Mouse (Mus musculus) lung, adult 2 months (tissue): ENCODE measurements around the gene Aplf. TPM values are rescaled to one million over a fixed set of nuclear protein-coding genes. Genes with fewer than 3 reads are reported as not detected.

ENCODE experiments used
- DNase-seq: peaks from one replicate; pipeline ENCODE4 v3.0.0; 2022
- H3K4me1 ChIP-seq: fragments of 200-500 bp; 2 replicates; pipeline ENCODE4 v1.6.1; 2011; ENCODE audit warnings: low read length; ENCODE audit not compliant: control insufficient read depth, insufficient read depth
- H3K4me3 ChIP-seq: fragments of 200-500 bp; replicated peaks from 2 replicates; pipeline ENCODE3; 2011; ENCODE audit warnings: low read depth, mild to moderate bottlenecking, control low read depth, low read length; ENCODE audit errors: extremely low read depth
- CTCF ChIP-seq: fragments of 200-500 bp; IDR thresholded peaks from 2 replicates; pipeline ENCODE4 v1.5.1; 2011; ENCODE audit warnings: mild to moderate bottlenecking, low read length, control low read depth; ENCODE audit not compliant: insufficient read depth
- POLR2A ChIP-seq: fragments of 200-500 bp; IDR thresholded peaks from 2 replicates; pipeline ENCODE4 v1.6.1; 2011; ENCODE audit warnings: low read depth, mild to moderate bottlenecking, control low read depth, low read length, borderline replicate concordance; ENCODE audit errors: extremely low read depth
- WGBS: fragments of 180-500 bp; shearing (Covaris S2); methylation state at CpG from one replicate; pipeline ENCODE4 v1.1.7; 2018; 5-methylcytosine and 5-hydroxymethylcytosine counted together
- polyA plus RNA-seq: library from polyadenylated mRNA; depleted of rRNA; stranded (reverse); fragments of >200 nt; gene quantifications from 2 replicates; pipeline ENCODE4 v1.2.3, GENCODE M21; 2012

The Aplf gene
- polyA plus RNA-seq, 1 experiment: 3.6 TPM

DNA sequence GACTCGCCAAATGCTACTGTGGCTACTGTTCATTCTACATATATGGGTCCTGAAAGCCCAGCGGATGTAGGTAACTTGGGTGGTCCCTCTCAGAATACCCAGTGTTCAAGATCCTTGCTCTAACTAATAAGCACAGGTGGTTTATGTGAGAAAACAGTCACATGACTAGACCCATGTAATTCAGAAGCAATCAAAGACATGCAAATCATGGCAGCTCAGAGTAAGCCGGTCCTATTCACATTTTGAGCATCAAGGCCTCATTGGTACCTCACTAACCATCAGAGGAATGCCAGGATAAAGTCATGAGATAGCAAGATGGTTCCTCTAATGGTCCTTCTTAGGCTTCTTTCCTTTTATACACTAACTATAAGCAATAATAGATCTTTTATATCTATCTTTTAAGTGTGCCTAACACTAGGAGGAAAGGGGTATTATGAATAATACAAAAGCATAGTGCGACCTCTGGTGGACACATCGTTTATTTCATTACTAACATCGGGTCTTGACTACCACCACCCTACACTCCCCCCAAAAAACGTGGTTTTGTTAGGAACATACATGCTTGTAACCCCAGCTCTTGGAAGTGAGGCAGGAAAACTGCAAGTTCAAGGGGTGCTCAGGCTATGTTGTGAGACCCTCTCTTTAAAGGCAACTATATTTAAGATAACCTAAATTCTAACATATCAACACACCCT, 2.0 kb downstream of the Aplf start:
- 0 out of 2 replicates have a peak, but pooled peaks cover 2% of the 10 kb centered on the region for H3K4me1 ChIP-seq
- TF ChIP-seq CTCF (peak; percentile 14), POLR2A (no peak)
- WGBS: 40% methylated on average over 7 of the region's 7 CpGs
- H3K4me3 ChIP-seq: no peak overlapping the region
- peak; percentile 17 for DNase-seq

DNA sequence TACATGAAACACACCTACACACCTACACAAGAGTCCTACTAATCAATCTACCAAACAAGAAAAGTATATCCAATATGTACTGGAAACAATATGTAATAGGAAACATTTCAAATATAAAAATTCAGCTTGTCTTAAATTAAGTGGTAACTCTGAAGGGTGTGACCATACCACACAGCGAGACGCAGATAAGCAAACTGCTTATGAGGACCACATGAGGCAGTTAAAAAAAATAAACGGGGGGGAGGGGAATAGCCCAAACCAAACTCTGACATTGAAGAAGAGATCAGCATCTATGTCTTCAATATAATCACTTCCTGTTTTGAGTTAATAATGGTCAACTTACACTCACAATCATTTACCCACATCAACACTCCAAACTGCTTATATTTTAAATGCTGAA, 3.3 kb downstream of the Aplf start:
- no peak for DNase-seq
- 80% methylated on average over 3 of the region's 3 CpGs for WGBS
- H3K4me1 ChIP-seq: 0 out of 2 replicates have a peak, but pooled peaks cover 2% of the 10 kb centered on the region
- no peak overlapping the region for H3K4me3 ChIP-seq
- TF ChIP-seq POLR2A (no peak), CTCF (no peak)

DNA sequence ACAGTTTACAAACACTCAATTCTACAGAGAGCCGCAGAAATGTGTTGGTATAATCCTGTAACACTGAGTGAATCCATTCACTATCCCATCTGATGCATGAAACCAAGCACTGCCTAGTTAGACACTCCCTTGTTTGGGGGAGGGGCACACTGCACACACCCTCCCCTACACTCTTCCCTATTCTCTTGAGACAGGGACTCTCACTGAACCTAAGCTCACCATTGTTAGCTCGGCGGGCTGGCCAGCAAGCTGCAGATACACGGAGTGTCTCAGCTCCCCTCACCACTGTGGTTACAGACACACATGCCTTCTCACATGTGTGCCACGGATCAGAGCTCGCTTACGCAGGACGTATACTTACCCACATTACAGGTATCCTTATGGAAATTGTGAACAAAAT, 4.2 kb downstream of the Aplf start:
- Histone ChIP-seq H3K4me3 (no peak overlapping the region), H3K4me1 (0 out of 2 replicates have a peak, but pooled peaks cover 2% of the 10 kb centered on the region)
- no peak for DNase-seq
- no peak for TF ChIP-seq POLR2A
- TF ChIP-seq CTCF: no peak
- WGBS: 81% methylated on average over 8 of the region's 8 CpGs

DNA sequence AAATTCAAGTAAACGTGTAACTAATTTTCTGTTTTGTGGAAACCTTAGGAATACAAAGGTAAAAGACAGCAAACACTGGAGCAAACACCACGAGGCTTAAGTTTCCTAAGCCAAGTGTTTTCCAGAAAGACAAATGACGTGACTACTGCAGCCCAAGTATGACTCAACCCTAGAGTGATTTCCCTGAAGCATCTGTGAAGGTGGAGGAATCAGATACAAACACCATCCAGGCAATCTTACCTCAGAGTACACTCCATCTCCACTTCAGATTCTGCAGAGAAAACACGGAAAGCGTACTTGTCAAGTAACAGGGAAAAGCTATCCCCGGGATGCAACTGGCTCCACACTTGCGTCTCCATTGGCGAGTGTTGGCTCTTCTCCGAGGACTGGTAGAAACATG, 8.5 kb downstream of the Aplf start:
- TF ChIP-seq POLR2A (no peak), CTCF (no peak)
- no peak for DNase-seq
- H3K4me1 ChIP-seq: no peaks in the 10 kb centered on the region
- no peak overlapping the region for H3K4me3 ChIP-seq
- WGBS: 77% methylated on average over 9 of the region's 9 CpGs

DNA sequence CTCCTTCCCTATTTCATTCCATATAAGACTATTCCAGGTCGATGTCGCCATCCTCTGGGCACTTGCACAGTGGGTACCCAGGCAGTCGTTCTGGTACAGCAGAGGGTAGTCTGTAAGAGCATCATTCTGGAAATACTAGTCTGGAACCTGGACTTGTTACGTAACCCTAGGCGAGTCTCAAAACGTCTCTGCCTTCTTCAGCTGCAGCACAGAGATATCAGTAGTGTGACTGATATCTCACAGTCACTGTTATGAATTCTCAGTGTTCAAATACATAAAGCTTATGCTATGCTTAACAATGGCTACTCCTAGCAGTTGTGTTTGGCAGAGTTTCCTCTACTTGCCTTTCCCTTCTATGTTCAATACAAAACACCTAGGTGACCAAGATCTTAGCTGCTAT, 9.8 kb downstream of the Aplf start:
- 63% methylated on average over 6 of the region's 6 CpGs for WGBS
- H3K4me3 ChIP-seq: no peak overlapping the region
- no peak for TF ChIP-seq POLR2A
- TF ChIP-seq CTCF: no peak

DNA sequence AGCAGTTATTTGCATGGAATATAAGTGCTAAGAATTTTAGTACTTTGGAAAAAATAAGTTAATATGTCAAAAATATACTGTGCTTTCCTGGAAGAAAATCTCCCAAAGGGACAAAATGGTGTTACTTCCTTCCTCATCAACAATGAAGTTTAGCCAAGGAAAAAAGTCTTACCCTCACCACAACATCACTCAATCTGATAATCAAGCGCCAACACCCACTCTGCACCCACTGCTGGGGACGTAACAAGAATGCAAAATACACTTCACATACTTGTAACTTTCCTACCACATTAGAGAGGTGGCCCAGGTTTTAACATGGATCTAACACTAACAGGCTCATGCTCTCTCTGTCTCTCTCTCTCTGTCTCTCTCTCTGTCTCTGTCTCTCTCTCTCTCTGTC, 10.3 kb downstream of the Aplf start:
- no peak for DNase-seq
- no peak overlapping the region for H3K4me3 ChIP-seq
- no peak for TF ChIP-seq CTCF
- no peak for TF ChIP-seq POLR2A
- 59% methylated on average over 2 of the region's 2 CpGs for WGBS
- H3K4me1 ChIP-seq: no peaks in the 10 kb centered on the region

More for the DNA sequence above, 9.8 kb downstream of the Aplf start:
- H3K4me1 ChIP-seq: no peaks in the 10 kb centered on the region
- no peak for DNase-seq

DNA sequence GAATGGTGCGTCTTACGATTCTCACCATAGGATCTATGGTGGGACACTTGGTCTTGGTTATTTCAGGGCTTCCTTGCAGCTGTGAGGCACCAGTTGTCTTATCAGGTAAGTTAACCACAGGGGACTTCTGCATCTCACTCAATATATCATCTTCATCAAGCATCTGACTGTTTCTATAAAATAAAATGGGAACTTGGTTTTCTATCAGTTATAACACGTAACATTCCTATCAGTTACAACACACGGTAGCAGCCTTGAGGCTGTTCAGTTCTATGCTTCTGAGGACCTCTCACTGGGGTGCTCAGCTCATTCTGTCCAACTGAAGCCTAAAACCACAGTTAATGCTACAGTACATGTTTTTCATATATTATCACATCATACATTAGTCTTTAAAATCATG, 13.2 kb downstream of the Aplf start:
- no peak for DNase-seq
- WGBS: 90% methylated on average over 4 of the region's 4 CpGs
- TF ChIP-seq CTCF: no peak
- no peak for TF ChIP-seq POLR2A
- Histone ChIP-seq H3K4me3 (no peak overlapping the region), H3K4me1 (no peaks in the 10 kb centered on the region)

DNA sequence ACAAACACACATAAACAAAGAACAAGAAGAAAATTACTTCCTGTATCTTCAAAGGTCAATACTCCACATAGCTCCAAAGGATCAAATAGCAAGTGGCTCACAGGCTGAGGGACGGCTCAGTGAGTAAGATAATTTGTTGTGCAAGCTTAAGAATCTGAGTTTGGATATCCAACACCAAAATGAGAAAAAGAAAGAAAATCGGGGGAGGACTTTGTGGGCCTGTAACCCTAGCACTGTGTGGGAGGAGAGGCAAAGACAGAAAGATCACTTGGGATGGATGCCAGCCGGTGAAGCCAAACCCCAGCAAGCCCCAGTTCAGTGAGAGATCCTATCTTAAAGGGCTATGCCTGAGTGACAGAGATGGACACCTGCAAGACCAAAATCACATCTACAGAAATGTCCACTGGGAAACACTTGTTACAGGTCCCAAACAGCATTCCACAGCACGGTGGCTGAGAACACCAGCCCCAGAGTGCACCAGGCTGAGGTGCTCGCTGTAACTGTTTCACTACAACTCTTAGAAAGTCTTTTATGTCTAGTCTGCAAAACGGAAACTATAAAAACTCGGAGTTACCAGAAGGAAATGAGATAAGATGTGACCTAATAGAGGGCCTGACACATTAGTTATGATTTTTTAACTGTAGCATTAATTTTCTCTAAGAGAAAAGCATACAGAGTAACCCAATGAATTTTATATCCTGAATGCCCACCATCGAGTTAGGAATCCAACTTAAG, 17.9 kb downstream of the Aplf start:
- Histone ChIP-seq H3K4me1 (no peaks in the 10 kb centered on the region), H3K4me3 (no peak overlapping the region)
- DNase-seq: no peak
- TF ChIP-seq CTCF (no peak), POLR2A (no peak)
- WGBS: 31% methylated on average over 8 of the region's 8 CpGs

DNA sequence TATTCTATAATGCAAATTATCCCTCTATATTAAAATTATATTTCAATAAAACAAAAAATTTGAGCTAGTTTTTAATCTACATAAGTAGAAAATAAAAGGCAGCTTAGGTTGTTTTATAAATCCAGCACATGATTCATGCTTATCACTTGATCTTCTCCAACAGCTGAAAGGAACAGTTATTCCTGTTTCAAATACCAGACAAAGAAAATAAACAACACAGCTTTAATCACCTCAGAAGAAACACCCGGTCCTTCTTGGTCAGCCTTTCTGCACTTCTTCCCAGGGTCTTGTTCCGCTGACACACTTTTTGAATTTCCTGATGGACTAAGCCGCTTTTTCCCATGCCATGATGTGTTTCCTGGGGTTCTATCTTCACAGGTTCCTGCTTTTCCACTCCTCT, 18.5 kb downstream of the Aplf start:
- DNase-seq: no peak
- 48% methylated on average over 3 of the region's 3 CpGs for WGBS
- H3K4me1 ChIP-seq: no peaks in the 10 kb centered on the region
- H3K4me3 ChIP-seq: no peak overlapping the region
- TF ChIP-seq POLR2A (no peak), CTCF (no peak)

DNA sequence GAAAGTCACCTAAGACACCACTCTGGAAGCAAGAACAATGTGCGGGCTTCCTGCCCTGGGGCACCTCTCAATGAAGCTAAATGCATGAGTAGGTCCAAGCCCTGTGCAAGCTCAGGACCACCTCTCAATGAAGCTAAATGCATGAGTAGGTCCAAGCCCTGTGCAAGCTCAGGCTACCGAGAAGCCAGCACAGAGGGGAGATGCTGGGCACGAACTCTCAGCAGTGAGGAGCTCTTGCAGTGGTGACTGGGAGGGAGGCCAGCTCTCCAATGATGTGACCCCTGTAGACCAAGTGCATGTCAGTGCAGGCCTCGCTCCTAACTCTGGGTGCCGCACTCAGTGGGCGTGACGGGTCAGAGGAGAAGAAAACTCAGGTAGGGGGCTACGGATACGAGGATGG, 19.3 kb downstream of the Aplf start:
- WGBS: 95% methylated on average over 9 of the region's 9 CpGs
- TF ChIP-seq POLR2A (no peak), CTCF (no peak)

More for the DNA sequence above, 19.3 kb downstream of the Aplf start:
- no peak for DNase-seq
- no peak overlapping the region for H3K4me3 ChIP-seq
- H3K4me1 ChIP-seq: no peaks in the 10 kb centered on the region
